Mouse (Mus musculus): ENCODE measurements around the gene Evpl.
A peak's percentile ranks its signal among the peaks of the same experiment; 100 is the strongest.
"Not testable (repeated sequence)": the region's sequence is repeated elsewhere in the genome, so short reads cannot be mapped to it uniquely, and the experiment has no call there.

Gene Evpl

GRCm38 (mm10) chr11:116237742-116238395, at the start of gene Evpl:
Gene Evpl, minus strand, starts transcription at chr11:116238077.
- DNase-seq = no peak

- no peak for DNase-seq
These were observed 49.5 kb upstream of the Evpl start for GRCm38 (mm10) chr11:116287351-116287750.

DNA sequence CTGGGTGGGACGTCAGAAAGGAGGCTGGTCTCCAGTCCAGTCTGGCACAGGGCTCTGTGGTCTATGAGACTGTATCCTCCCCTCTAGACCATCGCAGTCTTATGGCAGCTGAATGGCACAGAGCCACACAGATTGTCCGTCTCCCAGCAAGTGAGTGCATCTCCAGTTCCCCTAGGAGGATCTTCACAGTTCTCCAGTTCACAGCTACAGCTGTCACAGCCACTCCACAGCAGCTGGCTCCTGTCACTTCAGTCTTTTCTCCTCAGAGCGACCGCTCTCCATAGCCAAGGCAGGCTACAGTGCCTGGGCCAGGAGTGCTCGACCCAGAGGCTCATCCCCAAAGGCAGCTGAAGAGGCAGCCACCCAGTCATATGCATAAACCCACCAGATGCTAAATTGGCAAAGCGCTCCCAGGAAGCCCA, 47.9 kb upstream of the Evpl start:
- DNase-seq = no peak

DNA sequence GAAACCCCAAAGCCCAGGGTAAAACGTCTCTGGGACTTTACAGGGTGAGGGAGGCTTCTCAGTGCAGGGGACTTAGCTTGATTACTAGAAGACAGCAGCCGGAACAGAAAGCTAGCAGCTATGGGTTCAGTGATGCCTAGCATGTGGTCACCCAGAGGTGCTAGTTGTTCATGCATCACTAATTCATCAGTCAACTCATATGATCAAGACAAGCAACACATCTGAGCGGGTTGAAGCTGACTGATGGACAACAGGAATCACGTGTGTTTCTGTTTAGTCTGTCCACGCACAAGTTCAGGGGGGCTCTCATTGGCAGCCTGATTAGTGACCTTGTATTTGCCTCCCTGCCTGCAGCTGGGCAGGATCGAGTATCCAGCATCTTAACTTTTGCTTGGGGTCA, 46.1 kb upstream of the Evpl start:
- DNase-seq = no peak

DNA sequence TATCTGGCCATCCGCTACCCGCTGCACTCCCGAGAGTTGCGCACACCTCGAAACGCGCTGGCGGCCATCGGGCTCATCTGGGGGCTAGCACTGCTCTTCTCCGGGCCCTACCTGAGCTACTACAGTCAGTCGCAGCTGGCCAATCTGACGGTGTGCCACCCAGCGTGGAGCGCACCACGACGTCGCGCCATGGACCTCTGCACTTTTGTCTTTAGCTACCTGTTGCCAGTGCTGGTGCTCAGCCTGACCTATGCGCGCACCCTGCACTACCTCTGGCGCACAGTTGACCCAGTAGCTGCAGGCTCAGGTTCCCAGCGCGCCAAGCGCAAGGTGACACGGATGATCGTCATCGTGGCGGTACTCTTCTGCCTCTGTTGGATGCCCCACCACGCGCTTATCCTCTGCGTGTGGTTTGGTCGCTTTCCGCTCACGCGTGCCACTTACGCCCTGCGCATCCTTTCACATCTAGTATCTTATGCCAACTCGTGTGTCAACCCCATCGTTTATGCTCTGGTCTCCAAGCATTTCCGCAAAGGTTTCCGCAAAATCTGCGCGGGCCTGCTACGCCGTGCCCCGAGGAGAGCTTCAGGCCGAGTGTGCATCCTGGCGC, 45.1 kb upstream of the Evpl start:
- no peak for DNase-seq

DNA sequence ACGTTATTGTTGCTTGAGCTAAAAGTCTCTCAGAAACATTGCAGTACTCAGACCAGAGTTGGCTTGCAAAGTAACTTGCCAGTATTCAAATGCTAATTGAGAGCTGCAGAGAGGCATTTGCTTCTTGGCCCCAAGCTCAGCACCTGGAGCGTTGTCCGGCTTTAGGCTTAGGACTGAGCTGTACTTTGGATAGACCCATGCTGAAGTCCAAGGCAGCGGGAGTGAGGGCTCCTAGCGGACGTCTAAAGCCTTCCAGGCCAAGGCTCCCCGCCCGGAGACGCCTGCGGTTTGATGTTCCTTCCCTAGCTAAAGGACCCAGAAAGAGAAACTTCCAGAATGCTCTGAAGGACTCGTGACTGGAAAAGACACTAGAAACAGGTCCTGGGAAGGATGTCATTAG, 44.2 kb upstream of the Evpl start:
- DNase-seq = no peak

- no peak for DNase-seq
These were observed 43.8 kb upstream of the Evpl start for GRCm38 (mm10) chr11:116281671-116282070.

DNA sequence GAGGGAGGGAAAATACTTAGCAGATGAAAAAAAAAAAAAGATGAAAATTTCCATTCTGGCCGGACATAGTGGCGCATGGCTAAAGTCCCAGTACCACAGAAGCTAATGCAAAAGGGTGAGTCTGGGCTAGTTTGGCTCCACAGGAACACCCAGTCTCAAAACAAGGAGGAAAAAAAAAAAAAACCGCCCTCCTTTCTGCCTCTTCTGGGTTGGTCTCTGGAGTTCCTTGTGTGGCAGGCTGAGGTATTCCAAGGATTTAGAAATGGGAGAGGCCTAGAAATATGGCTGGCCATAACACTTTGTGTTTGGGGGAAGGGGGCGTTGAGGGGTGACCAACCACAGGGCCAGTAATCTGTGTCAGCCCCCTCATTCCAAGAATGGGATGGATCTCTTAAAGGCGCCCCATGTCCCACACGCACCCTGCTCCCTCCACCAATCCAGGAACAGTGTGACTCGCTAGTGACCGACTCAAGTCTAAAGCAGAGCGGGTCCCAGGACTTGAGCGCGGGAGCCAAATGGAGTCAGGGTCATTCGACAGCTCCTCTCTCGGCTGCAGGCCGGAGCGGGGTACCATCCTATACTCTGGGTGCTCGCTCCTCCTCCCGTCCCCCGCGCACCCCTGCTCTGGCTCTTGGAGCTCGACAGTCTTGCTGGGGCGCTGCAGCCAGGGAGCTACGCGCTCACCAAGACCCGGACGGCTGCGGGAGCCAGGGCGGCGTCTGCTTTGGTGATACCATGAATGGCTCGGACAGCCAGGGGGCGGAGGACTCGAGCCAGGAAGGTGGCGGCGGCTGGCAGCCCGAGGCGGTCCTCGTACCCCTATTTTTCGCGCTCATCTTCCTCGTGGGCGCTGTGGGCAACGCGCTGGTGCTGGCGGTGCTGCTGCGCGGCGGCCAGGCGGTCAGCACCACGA, 43.1 kb upstream of the Evpl start, which contains the start of gene Galr2:
Gene Galr2, plus strand, starts transcription at position 189 of the 913 bp plus-strand sequence.
- DNase-seq = no peak

DNA sequence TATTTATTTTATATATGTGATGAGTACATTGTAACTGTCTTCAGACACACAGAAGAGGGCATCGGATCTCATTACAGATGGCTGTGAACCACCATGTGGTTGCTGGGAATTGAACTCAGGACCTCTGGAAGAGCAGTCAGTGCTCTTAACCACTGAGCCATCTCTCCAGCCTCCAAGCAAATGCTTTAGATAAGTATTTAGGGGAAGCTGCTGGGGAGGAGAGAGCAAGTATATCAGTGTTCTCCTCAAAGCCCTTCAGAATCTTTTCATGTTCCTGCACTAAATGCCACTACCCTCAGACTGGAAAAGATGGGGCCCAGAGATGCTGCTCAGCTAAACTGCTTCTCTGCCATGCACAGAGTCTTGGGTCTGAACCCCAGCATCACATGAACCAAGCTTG, 39.3 kb upstream of the Evpl start:
- DNase-seq = not testable (repeated sequence)

DNA sequence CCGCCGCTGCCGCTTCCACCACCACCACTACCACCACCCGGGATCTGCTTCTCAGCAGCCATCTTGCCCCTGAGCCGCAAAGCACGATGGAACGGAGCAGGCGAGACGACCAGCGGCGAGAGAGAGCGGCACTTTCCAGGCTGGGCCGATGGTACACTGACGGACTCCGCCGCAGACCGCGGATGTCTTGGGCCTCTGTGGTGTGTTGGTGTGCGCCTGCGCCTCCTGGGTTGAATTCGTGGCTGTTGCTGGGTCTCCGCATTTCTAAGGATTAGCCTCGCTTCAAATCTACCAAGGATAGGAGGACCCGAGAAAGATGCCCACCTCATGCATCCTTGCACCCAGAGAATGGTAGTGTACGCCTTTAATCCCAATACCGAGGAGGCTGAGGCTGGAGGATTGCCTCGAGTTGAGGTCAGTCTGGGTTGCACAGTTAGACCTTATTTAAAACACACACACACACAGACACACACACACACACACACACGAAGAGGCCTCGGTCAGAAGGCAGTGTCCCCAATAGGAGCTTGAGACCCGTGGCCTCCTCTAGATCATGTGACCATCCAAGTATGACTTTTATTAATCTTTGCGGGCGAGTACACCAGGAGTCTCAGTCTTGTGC, 36.3 kb upstream of the Evpl start, which contains the start of gene Srp68:
Gene Srp68, minus strand, starts transcription at position 173 of the 622 bp plus-strand sequence.
- peak; percentile 88 for DNase-seq

- no peak for DNase-seq
These were observed 35.7 kb upstream of the Evpl start for GRCm38 (mm10) chr11:116273469-116274044.

DNA sequence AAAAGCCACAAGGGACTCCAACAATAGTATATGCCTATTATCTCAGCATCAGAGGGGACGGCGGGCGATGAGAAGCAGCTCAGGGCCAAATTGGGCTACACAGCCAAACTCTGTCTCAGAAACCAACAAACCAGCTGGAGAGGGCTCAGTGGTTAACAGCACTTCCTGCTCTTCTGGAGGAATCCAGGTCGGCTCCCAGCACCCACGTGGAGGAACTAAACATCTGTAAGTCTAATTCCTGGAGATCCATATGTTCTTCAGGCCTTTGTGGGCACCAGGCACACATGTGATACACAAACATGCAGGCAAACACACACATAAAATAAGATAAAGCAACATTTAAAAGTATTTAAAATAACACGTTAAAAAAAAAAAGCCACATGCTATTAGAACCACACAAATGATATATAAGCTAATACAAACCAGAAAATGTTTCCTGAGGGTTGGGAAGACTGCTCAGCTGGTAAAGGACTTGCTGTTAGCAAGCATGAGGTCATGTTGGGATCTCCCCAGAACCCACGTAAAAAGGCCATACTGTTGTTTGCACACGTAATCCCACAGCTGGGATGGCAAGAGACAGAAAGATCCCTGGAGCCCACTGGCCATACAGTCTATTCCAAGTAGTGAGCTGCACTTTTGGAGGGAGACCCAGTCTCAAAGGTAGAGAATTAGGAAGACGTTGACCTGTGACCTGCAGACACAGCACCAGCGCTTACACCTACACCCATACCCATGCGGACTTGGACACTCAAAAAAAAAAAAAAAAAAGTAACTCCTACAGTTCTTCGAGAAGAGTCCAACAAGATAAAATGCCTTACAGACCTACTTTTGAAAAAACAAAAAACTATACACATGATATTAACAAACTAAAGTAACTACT, 35.0 kb upstream of the Evpl start:
- no peak for DNase-seq

DNA sequence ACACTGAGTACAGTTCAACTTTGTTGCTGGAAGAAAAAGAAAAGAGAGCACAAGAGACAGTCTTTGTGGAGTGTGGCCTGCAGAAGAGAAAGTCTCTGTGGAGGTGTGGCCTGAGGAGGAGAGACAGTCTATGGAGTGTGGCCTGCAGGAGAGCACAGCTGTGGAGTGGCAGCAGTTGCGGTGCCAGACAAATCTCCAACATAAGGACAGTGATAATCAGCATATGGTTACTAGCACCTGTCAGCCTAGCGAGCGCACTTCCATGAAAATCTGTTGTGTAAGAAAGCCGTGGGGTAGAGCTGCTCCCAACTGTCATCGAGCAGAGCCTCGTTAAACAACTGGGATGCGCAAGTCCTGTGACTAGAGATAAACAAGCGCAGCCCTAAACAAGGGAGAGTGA, 31.7 kb upstream of the Evpl start:
- DNase-seq = no peak

DNA sequence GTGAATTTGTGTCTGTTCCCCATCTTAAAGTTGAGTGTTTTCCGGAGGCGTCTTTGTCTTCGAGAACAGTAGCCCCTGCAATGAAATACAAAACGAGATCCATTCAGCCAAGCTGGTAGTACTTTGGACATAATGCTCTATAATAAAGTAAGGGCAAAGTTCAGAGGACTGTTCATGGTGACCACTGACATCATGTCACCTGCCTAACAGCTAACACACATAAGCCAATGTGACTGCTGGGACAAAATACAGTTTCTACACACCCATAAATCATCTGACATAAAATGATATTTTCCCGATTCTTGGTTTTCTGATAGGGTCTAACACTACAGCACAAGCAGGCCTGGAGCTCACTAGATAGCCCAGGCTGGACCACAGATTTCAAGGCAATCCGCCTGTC, 30.4 kb upstream of the Evpl start:
- DNase-seq = no peak

DNA sequence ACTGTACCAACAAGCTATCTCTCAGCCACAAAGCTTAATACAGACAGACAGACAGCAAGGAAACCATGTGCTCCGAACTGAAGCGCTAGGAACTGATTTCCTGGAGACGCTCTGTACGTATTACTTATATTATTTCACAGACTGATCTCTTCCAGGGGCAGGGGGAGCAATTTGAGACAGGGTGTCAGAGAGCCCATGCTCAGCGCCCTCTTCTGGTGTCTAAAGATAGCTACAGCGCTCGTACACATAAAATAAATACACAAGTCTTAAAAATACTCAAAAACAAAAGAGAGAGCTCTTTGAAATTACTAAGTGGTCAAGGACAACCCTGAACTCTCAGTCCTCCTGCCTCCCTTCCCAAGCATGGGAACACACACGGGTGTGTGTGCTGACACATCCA, 29.8 kb upstream of the Evpl start:
- no peak for DNase-seq

GRCm38 (mm10) chr11:116265850-116266249, 28.0 kb upstream of the Evpl start:
- no peak for DNase-seq

DNA sequence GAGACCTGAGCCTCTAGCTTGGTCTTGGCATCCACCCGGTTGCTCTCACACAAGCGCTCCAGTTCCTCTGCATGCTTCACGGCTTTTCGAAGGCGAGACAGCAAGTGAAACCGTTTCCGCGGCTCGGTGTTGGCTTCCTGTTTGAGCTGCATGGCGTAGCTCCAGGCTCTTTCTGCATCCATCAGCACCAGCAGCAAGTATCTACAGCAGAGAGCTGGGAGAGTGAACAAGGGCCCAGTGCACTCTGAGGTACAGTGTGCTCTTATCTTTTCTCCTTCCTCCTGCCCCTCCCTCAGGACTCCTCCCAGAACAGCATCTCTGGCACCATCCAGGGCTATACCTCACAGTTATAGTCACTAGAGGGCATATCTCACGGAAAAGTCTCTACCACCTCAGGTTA, 27.5 kb upstream of the Evpl start:
- no peak for DNase-seq

DNA sequence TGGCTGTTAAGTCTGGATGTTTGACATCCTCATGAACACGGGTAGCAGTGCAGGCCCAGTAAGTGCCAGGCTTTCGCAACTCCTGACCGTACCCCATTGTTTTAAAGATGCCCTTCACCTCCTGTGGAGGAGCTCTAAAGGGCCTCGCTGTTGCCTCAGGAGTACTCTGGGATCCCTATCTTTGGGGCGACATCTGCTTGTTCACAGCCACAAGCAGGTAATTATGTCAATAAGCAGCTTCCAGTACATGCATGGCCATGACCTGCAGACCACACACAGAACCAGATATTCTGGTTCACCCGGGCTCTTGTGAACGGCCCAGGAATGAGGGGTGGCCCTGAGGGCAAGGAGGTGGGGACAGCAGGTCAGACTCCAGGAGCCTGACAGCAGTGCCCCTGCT, 22.4 kb upstream of the Evpl start:
- DNase-seq = no peak

GRCm38 (mm10) chr11:116259461-116259860, 21.6 kb upstream of the Evpl start:
- DNase-seq = no peak

DNA sequence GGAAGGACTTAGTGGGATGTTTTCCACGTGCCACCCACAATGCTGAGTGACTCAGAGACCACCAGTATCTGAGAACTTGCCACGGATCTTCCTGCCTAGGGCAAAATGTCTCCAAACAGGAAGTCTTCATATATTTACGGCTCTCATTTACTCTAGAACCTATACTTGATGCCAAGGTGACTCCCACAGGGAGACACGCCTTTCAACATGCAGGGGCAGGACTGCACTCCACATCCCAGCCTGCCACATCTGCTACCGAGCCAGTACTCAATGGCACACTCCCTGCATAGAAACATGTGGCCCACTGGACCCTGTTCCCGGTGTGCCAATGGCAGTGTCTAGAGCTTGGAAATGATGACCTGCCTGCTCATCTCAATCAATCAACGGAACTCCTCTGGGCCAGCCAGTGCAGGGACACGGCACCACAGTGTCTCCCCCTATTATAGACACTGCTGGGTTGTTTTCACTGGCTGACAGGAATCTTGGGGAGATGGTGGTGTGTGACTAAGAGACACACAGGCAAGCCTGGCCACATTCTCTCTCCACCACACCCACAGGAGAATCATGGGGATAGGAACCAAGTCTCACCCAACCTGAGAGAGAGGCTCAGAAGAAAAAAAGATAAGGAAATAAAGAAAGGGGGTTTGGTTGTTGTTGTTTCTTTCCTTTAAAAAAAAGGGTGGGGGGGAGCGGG, 18.3 kb upstream of the Evpl start:
- DNase-seq = no peak

All from cerebellum, adult 11 months (tissue).